Mouse (Mus musculus): ENCODE measurements around the gene Khdc3. TPM values are rescaled to one million over a fixed set of nuclear protein-coding genes. Genes with fewer than 3 reads are reported as not detected.

The Khdc3 gene
- not detected in 2 replicates for polyA plus RNA-seq (2021; fragmentation: Nextera tagmentation)
- long read RNA-seq, experiment 1 = 0 reads
- long read RNA-seq, experiment 2, partial matches to known transcripts = 0 of 1 reads
- long read RNA-seq, experiment 2, other reads (novel, unspliced or antisense) = 1 of 1 reads

GRCm38 (mm10) chr9:73101536-73101935 lies at the start of gene Khdc3:
Gene Khdc3, plus strand, starts transcription at chr9:73101836.

GRCm38 (mm10) chr9:73102181-73102580 lies 545 bp downstream of the Khdc3 start, which contains the start of gene Gm20509:
Gene Gm20509, plus strand, starts transcription at chr9:73102470.

GRCm38 (mm10) chr9:73112919-73113906 lies 11.6 kb downstream of the Khdc3 start, which contains the start of gene Rsl24d1:
Gene Rsl24d1, plus strand, starts transcription at chr9:73113426.

Other genes with a start within 250 kb of the Khdc3 start
- 4.8 and 5.1 TPM in 2 replicates for gene Pygo1, start 176.2 kb upstream of the Khdc3 start, polyA plus RNA-seq (2021; fragmentation: Nextera tagmentation)
- 1.7 and 1.8 TPM in 2 replicates for gene Dyx1c1, start 143.1 kb upstream of the Khdc3 start, polyA plus RNA-seq (2021; fragmentation: Nextera tagmentation)
- gene Gm44503, start 143.0 kb upstream of the Khdc3 start, polyA plus RNA-seq (2021; fragmentation: Nextera tagmentation) = not detected in 2 replicates
- gene Ccpg1os, start 116.5 kb upstream of the Khdc3 start, polyA plus RNA-seq (2021; fragmentation: Nextera tagmentation) = 24.1 and 31.9 TPM in 2 replicates
- gene Ccpg1, start 116.4 kb upstream of the Khdc3 start, polyA plus RNA-seq (2021; fragmentation: Nextera tagmentation) = 50.2 and 53.1 TPM in 2 replicates
- gene Pigb, start 61.5 kb upstream of the Khdc3 start, polyA plus RNA-seq (2021; fragmentation: Nextera tagmentation) = 9.5 and 9.8 TPM in 2 replicates
- 1.4 and 1.6 TPM in 2 replicates for gene Rab27a, start 57.0 kb upstream of the Khdc3 start, polyA plus RNA-seq (2021; fragmentation: Nextera tagmentation)
- gene Gm20509, start 634 bp downstream of the Khdc3 start, polyA plus RNA-seq (2021; fragmentation: Nextera tagmentation) = not detected in 2 replicates
- 67.3 and 75.6 TPM in 2 replicates for gene Rsl24d1, start 11.6 kb downstream of the Khdc3 start, polyA plus RNA-seq (2021; fragmentation: Nextera tagmentation)